Mouse (Mus musculus) intestine, embryonic 14.5 days (tissue): ENCODE measurements at regions not wholly inside any gene's neighbourhood (a gene's known extent, or its start where the extent isn't known, plus 50 kb on each side); places are given as distances from the start of the nearest gene placed in this dataset.

ENCODE experiments used
- ATAC-seq: fragments of 200-750 bp; cut with Nextera tagmentation; replicated peaks from 2 replicates; pipeline ENCODE4 v1.8.0; 2017; ENCODE audit warnings: low read depth, moderate number of reproducible peaks, moderate TSS enrichment, moderate library complexity; ENCODE audit not compliant: low FRiP score, low TSS enrichment
- DNase-seq: peaks from one replicate; pipeline ENCODE4 v3.0.0-alpha.2; 2018; ENCODE audit warnings: low spot score
- H3K27ac ChIP-seq: fragments of 300-500 bp; sonication (generic); 2 replicates; pipeline ENCODE4 v1.5.1; 2014; ENCODE audit warnings: low read depth, mild to moderate bottlenecking, control low read depth
- H3K27me3 ChIP-seq: fragments of 300-500 bp; sonication (generic); replicated peaks from 2 replicates; pipeline ENCODE4 v1.6.1; 2014; ENCODE audit warnings: low read length, control low read depth; ENCODE audit not compliant: control insufficient read depth, insufficient read depth
- H3K36me3 ChIP-seq: fragments of 300-500 bp; sonication (generic); 2 replicates; pipeline ENCODE4 v1.6.1; 2014; ENCODE audit warnings: low read length, control low read depth; ENCODE audit not compliant: control insufficient read depth, insufficient read depth
- H3K4me1 ChIP-seq: fragments of 300-500 bp; sonication (generic); replicated peaks from 2 replicates; pipeline ENCODE4 v1.6.1; 2014; ENCODE audit warnings: low read length, control low read depth, mixed read lengths; ENCODE audit not compliant: control insufficient read depth, insufficient read depth
- H3K4me2 ChIP-seq: fragments of 300-500 bp; sonication (generic); 2 replicates; pipeline ENCODE4 v1.6.1; 2014; ENCODE audit warnings: low read length
- H3K4me3 ChIP-seq: fragments of 300-500 bp; sonication (generic); 2 replicates; pipeline ENCODE4 v1.5.1; 2014; ENCODE audit warnings: low read depth, low read length, control low read depth, mixed read lengths
- H3K9ac ChIP-seq: fragments of 300-500 bp; sonication (generic); 2 replicates; pipeline ENCODE4 v1.6.1; 2014; ENCODE audit warnings: mild to moderate bottlenecking, low read length
- H3K9me3 ChIP-seq: fragments of 300-500 bp; sonication (generic); 2 replicates; pipeline ENCODE4 v1.6.1; 2016; ENCODE audit warnings: low read length, control low read depth; ENCODE audit not compliant: control insufficient read depth
- WGBS: fragments of 180-500 bp; shearing (Covaris S2); extraction: QIAGEN DNeasy Blood & Tissue Kit; methylation state at CpG from one replicate; pipeline ENCODE4 v1.1.7; 2014; 5-methylcytosine and 5-hydroxymethylcytosine counted together

DNA sequence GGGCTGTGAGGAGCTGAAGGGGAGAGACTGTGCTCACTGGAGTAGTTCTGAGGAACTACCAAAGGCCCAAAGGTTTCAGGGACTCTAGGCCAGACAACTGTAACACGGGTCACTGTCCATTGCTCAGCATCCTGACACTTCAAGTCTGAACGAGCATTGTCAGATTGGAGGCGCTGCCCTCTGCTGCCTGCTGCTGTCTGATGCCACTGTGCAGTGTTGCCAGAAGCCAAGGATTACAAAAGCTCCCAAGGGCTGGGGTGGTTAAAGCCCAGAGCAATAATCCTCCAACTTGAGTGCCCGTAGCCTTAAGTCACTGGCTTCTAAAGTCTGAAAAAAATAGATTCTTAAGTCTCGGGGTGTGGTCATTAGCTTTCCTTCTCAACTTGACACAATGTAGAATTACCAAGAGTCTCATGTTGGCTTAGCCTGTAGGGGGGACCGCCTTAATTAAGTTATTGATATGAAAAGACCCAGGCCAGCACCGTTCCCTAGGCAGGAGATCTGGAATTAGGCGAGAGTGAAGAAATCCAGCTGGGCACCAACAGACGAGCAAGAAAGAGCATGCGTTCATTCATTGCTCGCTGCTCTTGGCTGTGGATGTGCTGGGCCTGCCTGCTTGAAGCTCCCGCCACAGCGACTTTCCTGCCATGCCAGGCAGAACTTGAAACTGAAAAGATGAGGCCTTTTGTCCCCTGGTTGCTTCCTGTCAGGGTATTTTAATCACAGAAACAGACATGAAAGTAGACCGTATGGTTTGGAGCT is 166.2 kb downstream of the Tex36 start:
- H3K4me1 ChIP-seq = peaks cover 7% of the 10 kb centered on the region; the same call in 1 of the 2 replicates
- no peak overlapping the region for H3K4me2 ChIP-seq
- H3K36me3 ChIP-seq = no peaks in the 10 kb centered on the region
- no peak overlapping the region for H3K27ac ChIP-seq
- WGBS = 73% methylated on average over 14 of the region's 14 CpGs
- no peak overlapping the region for H3K4me3 ChIP-seq
- H3K27me3 ChIP-seq = no peaks in the 10 kb centered on the region
- no peaks in the 10 kb centered on the region; the same call in 1 of the 2 replicates for H3K9me3 ChIP-seq
- no peak overlapping the region for H3K9ac ChIP-seq
- no peak for DNase-seq
- ATAC-seq = no peak

DNA sequence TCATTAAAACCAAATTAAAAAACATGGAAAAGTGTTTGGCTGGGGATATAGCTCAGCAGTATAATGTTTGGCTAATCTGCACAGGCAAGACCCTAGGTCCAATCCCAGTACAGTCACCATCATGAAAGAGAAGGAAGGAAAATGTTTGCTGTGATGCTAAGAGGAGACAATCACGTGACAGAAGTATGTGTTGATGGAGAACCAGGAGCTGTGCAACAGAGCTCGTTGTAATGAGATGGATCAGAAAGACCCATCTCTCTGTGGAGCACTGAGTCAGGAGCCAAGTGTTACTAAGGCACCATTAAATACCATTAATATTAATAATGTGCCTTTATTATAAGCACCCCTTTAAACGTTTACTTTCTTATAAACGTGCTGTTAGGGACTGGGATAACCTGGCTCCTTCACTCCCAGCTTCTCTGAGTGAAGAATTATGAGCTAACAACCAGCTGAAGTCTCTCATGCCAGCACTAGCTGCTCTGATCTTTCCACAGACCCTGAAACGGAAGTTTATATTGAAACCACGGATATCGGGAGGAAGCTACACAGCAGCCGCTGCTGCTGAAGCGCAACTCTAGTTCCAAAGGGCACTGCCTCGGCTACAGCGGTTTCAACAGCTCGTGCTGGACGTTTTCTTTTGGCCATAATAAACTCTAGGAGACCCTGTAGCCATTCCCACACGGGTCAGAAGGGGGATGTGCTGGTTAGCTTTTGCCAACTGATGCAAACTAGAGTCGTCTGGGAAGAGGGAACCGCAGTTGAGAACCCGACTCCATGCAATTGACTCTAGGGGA is 167.7 kb downstream of the Tex36 start:
- Histone ChIP-seq H3K4me2 (0 out of 2 replicates have a peak overlapping the region, but pooled peaks have one; percentile 6), H3K4me3 (no peak overlapping the region), H3K9ac (no peak overlapping the region), H3K27me3 (no peaks in the 10 kb centered on the region), H3K9me3 (no peaks in the 10 kb centered on the region; the same call in 1 of the 2 replicates), H3K4me1 (peaks cover 7% of the 10 kb centered on the region; the same call in 1 of the 2 replicates), H3K27ac (peak overlapping the region; percentile 47; the same call in 1 of the 2 replicates), H3K36me3 (no peaks in the 10 kb centered on the region)
- DNase-seq = no peak
- ATAC-seq = no peak
- 34% methylated on average over 17 of the region's 17 CpGs for WGBS

DNA sequence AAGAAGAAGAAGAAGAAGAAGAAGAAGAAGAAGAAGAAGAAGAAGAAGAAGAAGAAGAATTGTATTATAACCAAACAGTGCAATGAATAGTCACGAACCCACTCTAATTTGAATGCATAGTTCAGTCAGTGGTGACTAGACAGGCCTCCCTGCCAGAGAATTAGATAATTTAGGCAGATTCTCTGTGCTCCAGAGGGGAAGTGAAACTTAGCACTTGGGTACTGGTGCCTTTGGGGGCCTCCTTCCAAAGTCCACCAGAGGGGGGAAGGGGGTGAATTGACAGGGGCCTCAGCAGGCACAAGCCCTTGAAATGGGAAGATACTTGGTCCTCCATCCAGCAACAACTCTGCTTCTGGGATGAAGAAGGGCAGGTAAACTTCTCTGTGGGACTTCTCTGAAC is 169.6 kb downstream of the Tex36 start:
- H3K4me3 ChIP-seq = no peak overlapping the region
- H3K9ac ChIP-seq = no peak overlapping the region
- DNase-seq (no peak), ATAC-seq (no peak)
- no peaks in the 10 kb centered on the region for H3K27me3 ChIP-seq
- H3K9me3 ChIP-seq = no peaks in the 10 kb centered on the region; the same call in 1 of the 2 replicates
- no peaks in the 10 kb centered on the region for H3K36me3 ChIP-seq
- H3K27ac ChIP-seq = no peak overlapping the region
- WGBS = 86% methylated on average over 1 of the region's 1 CpGs
- no peak overlapping the region for H3K4me2 ChIP-seq
- H3K4me1 ChIP-seq = peaks cover 7% of the 10 kb centered on the region; the same call in 1 of the 2 replicates

DNA sequence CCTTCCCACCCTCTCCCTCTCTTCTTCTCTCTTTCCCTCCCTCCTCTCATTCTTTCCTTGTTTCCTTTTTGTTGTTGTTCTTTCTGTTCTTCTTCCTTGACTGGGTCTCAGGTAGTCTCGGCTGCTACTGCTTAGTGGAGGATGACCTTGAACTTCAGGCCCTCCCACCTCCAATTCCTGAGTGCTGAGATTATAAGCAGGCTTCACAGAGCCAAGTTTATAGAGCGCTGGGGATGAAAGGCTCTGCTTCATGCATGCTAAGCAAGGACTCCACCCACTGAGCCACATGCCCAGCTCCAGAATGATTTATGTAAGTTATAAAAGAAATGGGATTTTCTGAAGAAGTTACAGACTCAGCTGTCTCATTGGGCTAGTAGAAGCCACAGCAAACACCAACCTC is 199.9 kb downstream of the Tex36 start:
- no peak overlapping the region for H3K27ac ChIP-seq

DNA sequence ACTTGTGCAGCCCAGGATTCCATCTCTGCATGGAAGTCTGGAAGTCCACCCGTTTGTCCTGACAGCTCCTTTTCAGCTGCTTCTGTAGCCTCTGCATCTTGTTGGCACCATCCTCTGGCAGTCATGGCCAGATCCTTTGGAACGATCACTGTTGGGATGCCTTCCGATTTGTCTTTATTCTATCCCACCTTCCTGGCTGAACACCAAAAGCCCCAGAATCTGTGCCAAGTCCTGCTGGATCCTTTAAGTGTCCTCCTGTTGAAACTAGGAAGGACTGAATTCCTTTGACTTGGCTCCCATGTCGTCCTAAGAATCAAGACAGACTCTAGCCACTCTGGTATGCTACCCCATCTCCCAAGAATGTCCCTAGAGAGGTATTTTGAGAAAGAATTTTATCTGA is 201.3 kb downstream of the Tex36 start:
- Histone ChIP-seq H3K9me3 (no peaks in the 10 kb centered on the region), H3K9ac (no peak overlapping the region), H3K36me3 (no peaks in the 10 kb centered on the region), H3K4me2 (no peak overlapping the region), H3K27me3 (no peaks in the 10 kb centered on the region), H3K4me3 (no peak overlapping the region), H3K4me1 (no peaks in the 10 kb centered on the region), H3K27ac (no peak overlapping the region)
- no peak for DNase-seq
- 69% methylated on average over 4 of the region's 4 CpGs for WGBS
- ATAC-seq = no peak

More for the DNA sequence above, 199.9 kb downstream of the Tex36 start:
- H3K36me3 ChIP-seq = no peaks in the 10 kb centered on the region
- DNase-seq (no peak), ATAC-seq (no peak)
- no peak overlapping the region for H3K9ac ChIP-seq
- H3K9me3 ChIP-seq = no peaks in the 10 kb centered on the region
- no peak overlapping the region for H3K4me3 ChIP-seq
- no peak overlapping the region for H3K4me2 ChIP-seq
- no peaks in the 10 kb centered on the region for H3K4me1 ChIP-seq
- H3K27me3 ChIP-seq = no peaks in the 10 kb centered on the region
- WGBS = 31% methylated on average over 2 of the region's 2 CpGs

DNA sequence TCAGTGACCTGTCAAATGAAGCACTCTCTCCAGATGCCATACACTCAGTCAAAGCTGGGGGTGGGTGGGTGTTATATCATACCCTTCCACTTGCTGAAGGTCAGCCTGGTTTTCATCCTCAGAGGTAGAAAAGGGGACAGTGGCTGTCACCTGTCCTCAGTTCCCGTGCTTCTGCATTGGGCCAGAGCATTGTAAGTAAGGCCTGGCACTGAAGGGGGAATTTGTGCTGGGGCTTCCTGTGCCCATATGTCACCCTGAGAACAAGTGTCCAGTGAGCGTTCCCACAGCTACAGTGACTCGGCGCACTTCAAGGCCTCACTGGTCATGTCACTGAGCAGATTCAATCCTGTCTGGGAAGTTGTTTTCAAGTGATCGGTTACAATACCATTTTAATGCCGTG is 213.2 kb downstream of the Tex36 start:
- no peaks in the 10 kb centered on the region for H3K36me3 ChIP-seq
- H3K27me3 ChIP-seq = no peaks in the 10 kb centered on the region
- 76% methylated on average over 6 of the region's 6 CpGs for WGBS
- no peaks in the 10 kb centered on the region for H3K4me1 ChIP-seq
- DNase-seq (no peak), ATAC-seq (no peak)
- no peak overlapping the region for H3K4me3 ChIP-seq
- no peak overlapping the region for H3K4me2 ChIP-seq
- no peak overlapping the region for H3K27ac ChIP-seq
- no peak overlapping the region for H3K9ac ChIP-seq
- H3K9me3 ChIP-seq = no peaks in the 10 kb centered on the region

DNA sequence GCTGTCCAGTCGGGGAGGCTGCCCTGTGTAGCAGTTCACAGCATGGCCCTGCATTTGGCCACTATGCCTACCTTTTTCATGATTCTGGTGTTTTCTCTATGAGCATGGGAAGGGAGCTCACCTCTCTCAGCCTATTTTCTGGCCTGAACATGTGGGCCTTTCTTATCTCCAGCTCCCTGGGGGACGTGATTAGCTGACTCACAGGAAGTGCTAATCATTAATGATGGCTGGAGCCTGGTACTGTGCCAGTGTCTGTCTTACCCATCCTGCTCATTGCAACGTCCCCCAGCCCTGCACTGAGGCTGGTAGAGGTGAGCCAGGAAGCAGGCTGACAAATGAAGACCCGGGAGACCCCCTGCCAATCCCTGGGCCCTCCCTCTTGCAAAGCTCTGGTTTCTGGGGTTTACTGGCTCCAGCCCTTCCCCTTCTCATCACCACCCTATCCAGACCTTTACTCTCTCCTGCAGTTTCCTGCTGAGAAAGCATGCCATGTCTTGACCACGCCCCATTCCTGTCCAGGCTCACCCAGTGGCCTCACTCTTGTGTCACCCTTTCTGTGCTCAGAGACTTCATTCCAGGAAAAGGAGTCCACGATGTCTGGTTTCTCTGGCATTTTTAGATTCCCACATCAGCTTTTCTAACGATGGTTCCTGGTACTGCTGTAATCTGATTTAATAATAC is 219.8 kb downstream of the Tex36 start:
- Histone ChIP-seq H3K4me3 (no peak overlapping the region), H3K9ac (no peak overlapping the region), H3K27me3 (no peaks in the 10 kb centered on the region), H3K9me3 (no peaks in the 10 kb centered on the region), H3K27ac (no peak overlapping the region), H3K4me2 (no peak overlapping the region), H3K36me3 (no peaks in the 10 kb centered on the region), H3K4me1 (no peaks in the 10 kb centered on the region)
- WGBS = 56% methylated on average over 7 of the region's 7 CpGs
- ATAC-seq (peak; percentile 43; the same call in 1 of the 2 replicates), DNase-seq (peak; percentile 52)

DNA sequence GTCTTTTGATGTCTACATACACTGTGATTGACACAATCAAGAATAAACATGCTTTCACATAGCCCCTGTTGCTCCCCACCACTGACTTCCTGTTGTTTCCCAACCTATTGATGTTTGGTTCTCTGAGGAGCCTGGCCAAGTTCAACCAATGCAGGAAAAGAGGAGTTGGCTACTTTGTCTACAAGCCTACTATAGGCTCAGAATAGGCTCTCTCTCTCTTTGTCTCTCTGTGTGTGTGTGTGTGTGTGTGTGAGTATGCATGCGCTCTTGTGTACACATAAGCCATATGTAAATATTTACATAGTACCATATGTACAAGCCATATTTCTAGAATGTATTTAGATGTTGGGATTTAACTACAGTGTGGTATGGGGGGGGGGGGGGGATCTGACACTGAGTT is 222.6 kb downstream of the Tex36 start:
- Histone ChIP-seq H3K4me1 (no peaks in the 10 kb centered on the region), H3K4me2 (no peak overlapping the region), H3K9ac (no peak overlapping the region), H3K9me3 (no peaks in the 10 kb centered on the region), H3K27ac (no peak overlapping the region), H3K36me3 (no peaks in the 10 kb centered on the region), H3K27me3 (no peaks in the 10 kb centered on the region), H3K4me3 (no peak overlapping the region)
- DNase-seq (no peak), ATAC-seq (no peak)
- 70% methylated on average over 1 of the region's 1 CpGs for WGBS
